Comparison of ENCODE assay signal across 8 mouse cellular contexts in genomic region chr11:102651381-102651780, GRCm38 (mm10). TPM values are rescaled to one million over a fixed set of nuclear protein-coding genes. Genes with fewer than 3 reads are reported as not detected.
DNase-seq lines count a peak whose midpoint lies in the region; ATAC-seq lines count a peak whose summit lies in the region.
"Had no signal": no experiment of that assay in that cellular context is flagged by ENCODE, and none has a peak within 500 bp of the region (broad histone marks: within the 10 kb centered on the region; RNA-seq: fewer than 3 reads in every experiment).

No protein-coding gene starts in this region.

- H3K4me2 ChIP-seq in lung, embryonic 16.5 days (ENCODE audit: low read depth, low read length) = no peak overlapping the region
- H3K4me2 ChIP-seq: limb, embryonic 15.5 days had no signal

- peak; percentile 47; the same call in 1 of the 2 replicates for ATAC-seq in lung, embryonic 16.5 days (ENCODE audit: low read depth)

- H3K27me3 ChIP-seq in lung, embryonic 16.5 days (ENCODE audit: control insufficient read depth, insufficient read depth, low read depth, low read length) = no peaks in the 10 kb centered on the region
- H3K27me3 ChIP-seq: limb, embryonic 15.5 days had no signal

- no peak overlapping the region for H3K4me3 ChIP-seq in lung, embryonic 16.5 days (ENCODE audit: low read length)
- H3K4me3 ChIP-seq: limb, embryonic 15.5 days had no signal

- 0 out of 2 replicates have a peak, but pooled peaks cover 4% of the 10 kb centered on the region for H3K4me1 ChIP-seq in lung, embryonic 16.5 days (replicated peaks; ENCODE audit: control insufficient read depth, insufficient read depth, low read length)

- H3K36me3 ChIP-seq in lung, embryonic 16.5 days (ENCODE audit: control insufficient read depth, insufficient read depth, low read length) = no peaks in the 10 kb centered on the region
- H3K36me3 ChIP-seq: limb, embryonic 15.5 days had no signal

- H3K9ac ChIP-seq in lung, embryonic 16.5 days (ENCODE audit: low read length) = no peak overlapping the region
- H3K9ac ChIP-seq: limb, embryonic 15.5 days had no signal

- DNase-seq in CD4-positive helper T cell, adult 2 months (ENCODE audit: low read depth, low spot score) = peak; percentile 17
- DNase-seq in Muller cell, postnatal 12 days (ENCODE audit: inconsistent ontology term) = peak; percentile 51
- DNase-seq in cerebellum, postnatal 25 days = peak; percentile 72 to 84
- peak; percentile 59 to 61 for DNase-seq in gastrocnemius, postnatal 36 days
- DNase-seq in kidney, postnatal 4 days = peak; percentile 85 to 86
- DNase-seq in right cerebral cortex, postnatal 4 days = peak; percentile 82

- no peaks in the 10 kb centered on the region for H3K9me3 ChIP-seq in lung, embryonic 16.5 days (ENCODE audit: control insufficient read depth, low read length)
- H3K9me3 ChIP-seq: limb, embryonic 15.5 days had no signal

- intact Hi-C loops in gastrocnemius, postnatal 36 days (cut with DNase I) = loop anchor here (5.0 kb wide), 1 partner anchor 164 kb away; no protein-coding TSS in a partner anchor

- 3% methylated on average over 9 of the region's 9 CpGs for WGBS in lung, embryonic 16.5 days

- no peak overlapping the region for H3K27ac ChIP-seq in lung, embryonic 16.5 days (ENCODE audit: low read length)
- H3K27ac ChIP-seq: limb, embryonic 15.5 days had no signal

RNA-seq across cellular contexts. Expression of gene Meioc, which starts 12.1 kb away (rescaled TPM):
- total RNA-seq in gastrocnemius, postnatal 36 days (2021) = not detected
- 0.16 and 0.19 TPM in 2 replicates for polyA plus RNA-seq in lung, embryonic 16.5 days (2015; fragmentation: Nextera tagmentation; extraction: Ambion mirVana)

RNA-seq across cellular contexts. Expression of gene Ccdc43, which starts 46.2 kb away (rescaled TPM):
- 10 to 100 TPM; 67.5 to 70.1 TPM for total RNA-seq in gastrocnemius, postnatal 36 days (2021)
- polyA plus RNA-seq in lung, embryonic 16.5 days (2015; fragmentation: Nextera tagmentation; extraction: Ambion mirVana) = 45.9 and 47.5 TPM in 2 replicates

RNA-seq across cellular contexts. Expression of gene Fzd2, which starts 47.2 kb away (rescaled TPM):
- total RNA-seq in gastrocnemius, postnatal 36 days (2021) = 1 to 10 TPM; 1.3 to 2.4 TPM
- polyA plus RNA-seq in lung, embryonic 16.5 days (2015; fragmentation: Nextera tagmentation; extraction: Ambion mirVana) = 25.9 and 27.8 TPM in 2 replicates

Comparison
In these comparisons a context has a peak if more than half of its experiments do, and no peak if none do; other contexts are left out.
1. DNase-seq: peak in every context shown above with its lines; median percentile 86 in kidney, postnatal 4 days; 82 in right cerebral cortex, postnatal 4 days; 78 in cerebellum, postnatal 25 days; 60 in gastrocnemius, postnatal 36 days; 51 in Muller cell, postnatal 12 days; 17 in CD4-positive helper T cell, adult 2 months.